Mouse (Mus musculus) liver, adult 2 months (tissue): ENCODE data around the gene Lhx2.

Experiments
- CTCF ChIP-seq: fragments of 200-500 bp; IDR thresholded peaks from 2 replicates; pipeline ENCODE4 v1.5.1; 2011; ENCODE audit warnings: low read depth, low read length, control low read depth
- POLR2A ChIP-seq: fragments of 200-500 bp; IDR thresholded peaks from 2 replicates; pipeline ENCODE4 v1.6.1; 2011; ENCODE audit warnings: low read length, control low read depth; ENCODE audit not compliant: insufficient read depth; ENCODE audit errors: extremely low read depth

GRCm38 (mm10) chr2:38367852-38368251 lies 28.8 kb downstream of the Lhx2 start:
- TF ChIP-seq CTCF (no peak), POLR2A (no peak)
